Mouse (Mus musculus) layer of hippocampus, adult 6 months (tissue): Measurements from ENCODE around the gene Bglap2. TPM values are rescaled to one million over a fixed set of nuclear protein-coding genes. Genes with fewer than 3 reads are reported as not detected.

ENCODE experiments used
- long read RNA-seq, 2 experiments: library from polyadenylated mRNA; unstranded; transcript quantifications; one replicate each; pipeline ENCODE4 v2.0.0; 2019 to 2020
- polyA plus RNA-seq: library from polyadenylated mRNA; unstranded; fragments of <200 nt; fragmentation: Nextera tagmentation; gene quantifications from 2 replicates; pipeline ENCODE4 v1.2.3, GENCODE M21; 2021

Bglap2 gene
- polyA plus RNA-seq, result not detected in 2 replicates
- long read RNA-seq, experiment 1, result 0 reads
- long read RNA-seq, experiment 2, result 0 reads

DNA sequence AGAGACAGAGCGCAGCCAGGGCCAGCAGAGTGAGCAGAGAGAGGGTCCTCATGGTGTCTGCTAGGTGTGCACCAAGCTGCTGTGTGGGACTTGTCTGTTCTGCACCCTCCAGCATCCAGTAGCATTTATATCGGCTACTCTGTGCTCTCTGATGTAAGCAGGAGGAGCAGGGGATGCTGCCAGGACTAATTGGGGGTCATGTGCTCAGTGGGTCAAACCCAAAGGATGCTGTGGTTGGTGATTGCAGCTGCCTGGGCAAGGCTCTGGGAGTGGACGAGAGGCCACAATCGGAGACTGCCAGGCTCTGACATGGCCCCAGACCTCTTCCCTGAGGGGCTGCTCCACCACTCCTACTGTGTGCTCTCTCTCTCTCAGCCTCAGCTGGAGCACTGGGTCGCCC lies at the start of gene Bglap2:
TSS of gene Bglap2 (minus strand) at position 101 of the 400 bp plus-strand sequence.

DNA sequence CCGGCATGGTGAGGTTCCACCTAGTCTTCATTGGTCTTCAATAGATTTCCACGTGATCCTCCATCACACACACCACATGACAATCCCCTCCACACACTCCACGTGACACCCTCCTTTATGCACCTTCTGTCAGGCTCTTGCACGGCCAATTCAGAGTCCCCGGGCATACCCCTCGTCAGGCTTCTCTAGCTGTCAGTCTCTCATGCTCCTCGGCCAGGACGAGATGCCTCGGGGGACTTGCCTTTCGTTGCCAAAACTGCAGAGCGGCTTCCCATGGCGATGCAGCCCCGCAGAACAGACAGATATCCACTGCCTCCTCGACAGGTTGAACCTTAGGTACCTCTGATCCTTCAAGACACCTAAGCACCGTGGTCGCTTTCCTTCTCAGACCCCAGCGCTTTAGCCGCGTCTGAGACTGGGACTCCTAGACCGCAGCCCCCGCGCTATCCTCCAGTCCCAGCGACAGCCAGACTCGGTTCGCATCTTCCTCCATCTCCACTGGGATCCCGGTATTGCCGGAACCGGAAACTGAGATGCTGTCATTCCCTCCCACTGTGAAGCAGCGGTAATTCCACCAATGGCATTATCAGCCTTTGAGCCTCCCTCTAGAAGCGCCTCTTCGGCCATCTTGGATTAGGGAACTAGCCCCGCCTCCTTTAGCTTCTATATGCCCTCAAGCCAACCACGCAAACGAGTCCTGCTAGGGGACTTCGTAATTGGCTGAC lies 46.3 kb upstream of the Bglap2 start, which contains the start of gene Slc25a44:
TSS of gene Slc25a44 (minus strand) at position 535 of the 725 bp plus-strand sequence.

DNA sequence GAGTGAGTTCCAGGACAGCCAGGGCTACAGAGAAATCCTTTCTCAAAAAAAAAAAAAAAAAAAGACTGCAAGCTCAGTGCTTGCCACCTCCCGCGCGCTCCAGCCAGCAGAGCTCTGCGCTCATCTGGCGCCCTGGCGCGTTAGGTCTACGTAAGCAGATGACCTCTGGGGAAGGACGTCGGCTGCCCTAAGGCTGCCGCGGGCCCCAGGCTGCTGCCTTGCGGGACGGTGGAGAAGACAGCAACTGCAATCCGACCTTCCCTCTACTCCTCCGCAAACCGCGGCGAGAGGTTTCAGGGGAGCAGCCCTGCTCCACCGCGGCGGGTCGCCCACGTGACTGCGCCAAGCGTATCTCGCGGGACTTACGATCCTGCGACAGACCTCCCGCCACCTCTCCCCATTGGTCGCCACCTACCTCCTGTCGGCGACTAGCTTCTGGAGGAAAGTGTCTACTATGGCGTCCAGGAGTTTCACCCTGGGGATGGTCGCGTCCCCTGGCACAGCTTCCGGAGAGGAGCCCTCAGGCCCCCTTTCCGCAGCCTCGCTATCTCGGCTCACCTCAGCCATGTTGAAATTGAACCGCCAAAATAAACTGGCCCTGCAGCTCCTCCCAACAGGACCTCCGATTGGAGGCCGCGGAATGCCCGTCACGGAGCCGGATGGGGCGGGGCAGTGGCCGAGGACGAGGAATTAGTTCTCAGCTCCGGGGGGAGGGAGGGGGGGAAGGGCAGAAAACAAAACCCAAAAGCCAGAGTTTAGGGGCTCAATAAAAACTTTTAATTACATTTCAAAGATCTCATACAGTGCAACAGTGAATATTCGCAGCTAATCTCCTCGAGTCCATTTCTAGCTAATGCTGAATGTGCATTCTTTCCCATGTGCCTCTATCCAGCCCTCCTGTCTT lies 31.5 kb upstream of the Bglap2 start, which contains the start of gene Pmf1:
TSS of gene Pmf1 (minus strand) at position 591 of the 904 bp plus-strand sequence.

DNA sequence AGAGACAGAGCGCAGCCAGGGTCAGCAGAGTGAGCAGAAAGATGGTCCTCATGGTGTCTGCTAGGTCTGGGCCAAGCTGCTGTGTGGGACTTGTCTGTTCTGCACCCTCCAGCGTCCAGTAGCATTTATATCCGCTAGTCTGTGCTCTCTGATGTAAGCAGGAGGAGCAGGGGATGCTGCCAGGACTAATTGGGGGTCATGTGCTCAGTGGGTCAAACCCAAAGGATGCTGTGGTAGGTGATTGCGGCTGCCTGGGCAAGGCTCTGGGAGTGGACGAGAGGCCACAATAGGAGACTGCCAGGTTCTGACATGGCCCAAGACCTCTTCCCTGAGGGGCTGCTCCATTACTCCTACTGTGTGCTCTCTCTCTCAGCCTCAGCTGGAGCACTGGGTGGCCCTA lies 5.9 kb upstream of the Bglap2 start, which contains the start of gene Bglap:
TSS of gene Bglap (minus strand) at position 101 of the 400 bp plus-strand sequence.

GRCm38 (mm10) chr3:88372643-88373042 lies 5.9 kb downstream of the Bglap2 start, which contains the start of gene Bglap3:
TSS of gene Bglap3 (minus strand) at chr3:88372743.

GRCm38 (mm10) chr3:88364337-88364736 lies 14.2 kb downstream of the Bglap2 start, which contains the start of gene Paqr6:
TSS of gene Paqr6 (plus strand) at chr3:88364584.

GRCm38 (mm10) chr3:88336058-88337013 lies 42.2 kb downstream of the Bglap2 start, which contains the start of the genes Tmem79 and Smg5:
TSS of gene Tmem79 (minus strand) at chr3:88336148.
TSS of gene Smg5 (plus strand) at chr3:88336260.

Other genes starting within 250 kb of the Bglap2 start
- 62.2 and 79.5 TPM in 2 replicates for gene Mef2d, start 236.3 kb downstream of the Bglap2 start, polyA plus RNA-seq
- gene Rhbg, start 124.0 kb downstream of the Bglap2 start, polyA plus RNA-seq, result 0.11 TPM in 1 of 2 replicates, not detected in the other
- gene Gm38392, start 91.5 kb downstream of the Bglap2 start, polyA plus RNA-seq, result 0.10 TPM in 1 of 2 replicates, not detected in the other
- gene Tsacc, start 81.7 kb downstream of the Bglap2 start, polyA plus RNA-seq, result 3.9 and 4.6 TPM in 2 replicates
- gene Cct3, start 81.6 kb downstream of the Bglap2 start, polyA plus RNA-seq, result 205 and 208 TPM in 2 replicates
- gene Glmp, start 53.7 kb downstream of the Bglap2 start, polyA plus RNA-seq, result 180 and 195 TPM in 2 replicates
- 0.83 and 0.92 TPM in 2 replicates for gene Tmem79, start 42.6 kb downstream of the Bglap2 start, polyA plus RNA-seq
- 5.1 and 6.5 TPM in 2 replicates for gene Smg5, start 42.4 kb downstream of the Bglap2 start, polyA plus RNA-seq
- gene Paqr6, start 14.1 kb downstream of the Bglap2 start, polyA plus RNA-seq, result 18.9 and 21.1 TPM in 2 replicates
- gene Bglap3, start 6.0 kb downstream of the Bglap2 start, polyA plus RNA-seq, result not detected in 2 replicates
- 0.48 TPM in 1 of 2 replicates, not detected in the other for gene Bglap, start 5.8 kb upstream of the Bglap2 start, polyA plus RNA-seq
- gene Pmf1, start 31.6 kb upstream of the Bglap2 start, polyA plus RNA-seq, result 6.6 and 7.3 TPM in 2 replicates
- gene Slc25a44, start 46.4 kb upstream of the Bglap2 start, polyA plus RNA-seq, result 40.4 and 41.6 TPM in 2 replicates
- 9.7 and 10.8 TPM in 2 replicates for gene Sema4a, start 82.5 kb upstream of the Bglap2 start, polyA plus RNA-seq
- gene Lmna, start 131.3 kb upstream of the Bglap2 start, polyA plus RNA-seq, result 38.9 and 42.1 TPM in 2 replicates
- 0.19 and 0.24 TPM in 2 replicates for gene Mex3a, start 153.7 kb upstream of the Bglap2 start, polyA plus RNA-seq
- gene Rab25, start 169.6 kb upstream of the Bglap2 start, polyA plus RNA-seq, result 0.14 TPM in 1 of 2 replicates, not detected in the other
- gene Lamtor2, start 174.4 kb upstream of the Bglap2 start, polyA plus RNA-seq, result 126 and 151 TPM in 2 replicates
- gene Ubqln4, start 175.1 kb upstream of the Bglap2 start, polyA plus RNA-seq, result 12.7 and 13.2 TPM in 2 replicates
- 214 and 223 TPM in 2 replicates for gene Ssr2, start 197.2 kb upstream of the Bglap2 start, polyA plus RNA-seq
- gene Arhgef2, start 227.3 kb upstream of the Bglap2 start, polyA plus RNA-seq, result 51.9 and 53.2 TPM in 2 replicates